Mouse (Mus musculus) midbrain, postnatal 0 days (tissue): ENCODE results near the gene Gatm. TPM values are rescaled to one million over a fixed set of nuclear protein-coding genes. Genes with fewer than 3 reads are reported as not detected.

Experiments
- ATAC-seq: fragments of 200-750 bp; cut with Nextera tagmentation; 2 replicates; pipeline ENCODE4 v1.8.0; 2017; ENCODE audit warnings: moderate number of reproducible peaks, mild to moderate bottlenecking, moderate TSS enrichment, moderate library complexity; ENCODE audit not compliant: low FRiP score
- DNase-seq: peaks from one replicate; pipeline ENCODE4 v3.0.0-alpha.2; 2015; ENCODE audit warnings: low spot score
- H3K27ac ChIP-seq: fragments of 300-500 bp; sonication (generic); 2 replicates; pipeline ENCODE4 v1.5.1; 2014; ENCODE audit warnings: low read depth, mild to moderate bottlenecking, low read length, mixed read lengths
- H3K27me3 ChIP-seq: fragments of 300-500 bp; sonication (generic); 2 replicates; pipeline ENCODE4 v1.6.1; 2014; ENCODE audit warnings: low read length, control low read depth, mixed read lengths; ENCODE audit not compliant: insufficient read depth
- H3K36me3 ChIP-seq: fragments of 300-500 bp; sonication (generic); 2 replicates; pipeline ENCODE4 v1.6.1; 2014; ENCODE audit warnings: low read length, control low read depth, mixed read lengths; ENCODE audit not compliant: insufficient read depth
- H3K4me1 ChIP-seq: fragments of 300-500 bp; sonication (generic); 2 replicates; pipeline ENCODE4 v1.6.1; 2014; ENCODE audit warnings: mild to moderate bottlenecking, control low read depth, antibody characterized with exemption, low read length, mixed read lengths; ENCODE audit not compliant: insufficient read depth
- H3K4me2 ChIP-seq: fragments of 300-500 bp; sonication (generic); 2 replicates; pipeline ENCODE4 v1.6.1; 2014; ENCODE audit warnings: low read depth, mild to moderate bottlenecking, low read length, mixed read lengths; ENCODE audit not compliant: poor library complexity, severe bottlenecking
- H3K4me3 ChIP-seq: fragments of 300-500 bp; sonication (generic); 2 replicates; pipeline ENCODE4 v1.5.1; 2014; ENCODE audit warnings: low read depth, mild to moderate bottlenecking, low read length, moderate library complexity
- H3K9ac ChIP-seq: fragments of 300-500 bp; sonication (generic); replicated peaks from 2 replicates; pipeline ENCODE4 v1.6.1; 2014; ENCODE audit warnings: mild to moderate bottlenecking, low read length, moderate library complexity, mixed read lengths; ENCODE audit not compliant: poor library complexity, severe bottlenecking
- H3K9me3 ChIP-seq: fragments of 300-500 bp; sonication (generic); 2 replicates; pipeline ENCODE4 v1.6.1; 2016; ENCODE audit warnings: low read length, control low read depth
- CTCF ChIP-seq: IDR thresholded peaks from 2 replicates; pipeline ENCODE4 v1.5.1; 2016; ENCODE audit warnings: antibody characterized with exemption, mild to moderate bottlenecking
- WGBS: fragments of 180-500 bp; shearing (Covaris S2); extraction: QIAGEN DNeasy Blood & Tissue Kit; methylation state at CpG from one replicate; pipeline ENCODE4 v1.1.7; 2014; 5-methylcytosine and 5-hydroxymethylcytosine counted together
- polyA plus RNA-seq: library from polyadenylated mRNA; unstranded; fragments of >200 nt; fragmentation: Nextera tagmentation; extraction: Ambion mirVana; gene quantifications from 2 replicates; pipeline ENCODE4 v1.2.1, GENCODE M21; 2015
- total RNA-seq: library from RNA; depleted of rRNA; stranded (reverse); fragments of >200 nt; gene quantifications from 2 replicates; pipeline ENCODE4 v1.2.3, GENCODE M21; 2014

Gene Gatm
- total and polyA plus RNA-seq, 2 experiments from 2014 or later: 44.9 to 68.4 TPM

DNA sequence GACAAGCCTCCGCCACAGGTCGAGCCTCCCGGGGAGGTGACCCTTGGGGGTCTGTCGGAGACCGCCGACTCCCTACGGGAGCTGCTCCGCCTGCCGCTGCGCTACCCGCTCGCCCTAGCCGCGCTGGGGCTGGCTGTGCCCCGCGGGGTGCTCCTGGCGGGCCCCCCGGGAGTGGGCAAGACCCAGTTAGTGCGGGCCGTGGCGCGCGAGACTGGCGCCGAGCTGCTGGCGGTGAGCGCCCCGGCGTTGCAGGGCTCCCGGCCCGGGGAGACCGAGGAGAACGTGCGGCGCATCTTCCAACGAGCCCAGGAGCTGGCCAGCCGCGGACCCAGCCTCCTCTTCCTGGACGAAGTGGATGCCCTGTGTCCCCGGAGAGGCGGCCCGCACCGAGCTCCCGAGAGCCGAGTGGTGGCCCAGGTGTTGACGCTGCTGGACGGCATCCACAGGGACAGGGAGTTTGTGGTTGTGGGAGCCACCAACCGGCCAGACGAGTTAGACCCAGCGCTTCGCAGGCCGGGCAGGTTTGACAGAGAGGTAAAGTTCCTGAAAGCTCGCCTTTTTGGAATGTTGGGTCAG, 20.2 kb upstream of the Gatm start:
- under 1% methylated on average over 51 of the region's 53 CpGs for WGBS
- H3K27ac ChIP-seq: peak overlapping the region; percentile 87
- H3K4me1 ChIP-seq: 0 out of 2 replicates have a peak, but pooled peaks cover 2% of the 10 kb centered on the region
- TF ChIP-seq CTCF: peak; percentile 32; the same call in 1 of the 2 replicates
- H3K9ac ChIP-seq: peak overlapping the region; percentile 89
- peak overlapping the region; percentile 98 for H3K4me2 ChIP-seq
- H3K4me3 ChIP-seq: peak overlapping the region; percentile 99
- no peaks in the 10 kb centered on the region for H3K9me3 ChIP-seq
- peaks cover 13% of the 10 kb centered on the region; the same call in 1 of the 2 replicates for H3K36me3 ChIP-seq
- ATAC-seq (peak; percentile 36), DNase-seq (peak; percentile 40)
- H3K27me3 ChIP-seq: no peaks in the 10 kb centered on the region

DNA sequence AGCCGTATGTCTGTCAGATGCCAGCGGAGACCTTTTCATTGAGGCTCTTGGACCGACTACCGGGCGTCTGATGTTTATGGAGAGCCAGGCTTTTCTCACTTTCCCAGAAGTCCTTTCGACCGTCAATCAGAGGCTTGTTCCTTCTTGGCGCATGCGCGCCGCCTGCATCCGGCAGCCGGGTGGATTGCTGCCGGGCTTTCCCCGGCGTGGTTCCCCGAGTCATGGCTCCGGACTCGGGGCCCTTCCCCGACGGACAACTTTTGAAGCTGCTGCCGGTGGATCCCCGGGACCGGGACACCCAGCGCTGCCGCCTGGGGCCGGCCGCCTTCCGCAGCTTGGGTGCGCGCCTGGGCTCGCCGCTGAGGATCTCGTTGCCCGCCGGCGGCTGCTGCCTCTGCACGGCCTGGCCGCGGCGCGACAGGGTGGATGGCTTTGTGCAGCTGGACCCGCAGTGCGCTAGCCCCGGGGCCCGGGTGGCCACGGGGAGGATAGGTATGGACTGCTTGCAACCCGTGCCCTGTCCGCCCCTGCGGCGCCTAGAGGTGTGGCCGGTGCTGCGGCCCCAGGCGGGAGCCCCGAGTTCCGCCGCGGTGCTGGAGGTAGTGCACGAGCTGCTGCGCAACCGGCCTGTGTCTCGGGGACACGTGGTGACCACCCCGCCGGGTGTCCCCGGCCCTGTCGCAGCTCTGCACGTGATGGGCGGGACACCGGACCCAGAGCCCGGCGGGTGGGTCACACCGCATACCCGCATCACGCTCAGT, 19.5 kb upstream of the Gatm start:
- Histone ChIP-seq H3K4me1 (0 out of 2 replicates have a peak, but pooled peaks cover 2% of the 10 kb centered on the region), H3K4me3 (peak overlapping the region; percentile 99), H3K4me2 (peak overlapping the region; percentile 98), H3K9me3 (no peaks in the 10 kb centered on the region), H3K9ac (peak overlapping the region; percentile 89), H3K27me3 (no peaks in the 10 kb centered on the region), H3K36me3 (peaks cover 13% of the 10 kb centered on the region; the same call in 1 of the 2 replicates), H3K27ac (peak overlapping the region; percentile 87)
- DNase-seq (peak; percentile 96), ATAC-seq (peak; percentile 85)
- TF ChIP-seq CTCF: no peak
- WGBS: under 1% methylated on average over 74 of the region's 75 CpGs

DNA sequence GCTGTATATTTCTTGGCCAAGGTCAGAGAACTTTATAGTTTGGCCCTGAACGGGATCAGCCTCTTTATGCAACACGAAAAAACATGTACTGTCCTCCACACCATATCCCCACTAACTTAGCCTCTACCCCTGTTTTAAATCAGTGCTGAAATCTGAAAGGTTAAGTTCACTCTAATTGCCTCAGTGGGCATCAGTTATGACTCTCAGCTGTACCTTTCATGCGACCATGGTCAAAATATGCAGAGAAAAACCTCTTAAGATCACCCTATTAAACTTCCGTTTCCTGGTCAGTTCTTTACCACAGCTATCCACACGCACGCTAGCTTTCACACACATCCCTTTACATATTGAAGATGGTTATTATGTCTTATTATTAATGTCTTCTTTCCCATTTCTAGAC, 18.8 kb upstream of the Gatm start:
- H3K27ac ChIP-seq: no peak overlapping the region
- peak overlapping the region; percentile 99 for H3K4me3 ChIP-seq
- 61% methylated on average over 6 of the region's 6 CpGs for WGBS
- TF ChIP-seq CTCF: no peak
- H3K36me3 ChIP-seq: peaks cover 13% of the 10 kb centered on the region; the same call in 1 of the 2 replicates
- H3K9me3 ChIP-seq: no peaks in the 10 kb centered on the region
- ATAC-seq: no peak
- H3K27me3 ChIP-seq: no peaks in the 10 kb centered on the region
- DNase-seq: no peak
- H3K4me2 ChIP-seq: peak overlapping the region; percentile 98
- 0 out of 2 replicates have a peak, but pooled peaks cover 2% of the 10 kb centered on the region for H3K4me1 ChIP-seq
- 0 out of 2 replicates have a peak overlapping the region, but pooled peaks have one; percentile 89 for H3K9ac ChIP-seq

DNA sequence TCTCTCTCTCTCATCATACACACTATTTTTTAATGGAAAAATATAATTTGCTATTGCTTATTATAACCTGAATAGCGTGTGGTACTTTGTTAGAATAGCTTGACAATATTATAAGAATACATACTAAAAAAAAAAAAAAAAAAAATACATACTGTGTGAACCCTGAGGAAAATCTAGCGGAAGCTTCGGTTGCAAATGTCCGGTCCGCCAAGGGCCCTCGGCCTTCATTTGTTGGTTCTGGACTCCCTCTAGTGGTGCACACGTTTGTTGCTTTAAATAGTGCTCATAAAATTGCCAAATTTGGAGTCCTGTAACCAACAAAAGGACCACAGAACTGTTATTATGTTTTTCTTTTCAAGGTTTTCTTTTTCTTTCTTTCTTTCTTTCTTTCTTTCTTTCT, 17.9 kb upstream of the Gatm start:
- H3K27me3 ChIP-seq: no peaks in the 10 kb centered on the region
- no peak overlapping the region for H3K27ac ChIP-seq
- no peaks in the 10 kb centered on the region for H3K9me3 ChIP-seq
- no peak overlapping the region for H3K4me2 ChIP-seq
- ATAC-seq (no peak), DNase-seq (peak; percentile 94)
- H3K4me1 ChIP-seq: 0 out of 2 replicates have a peak, but pooled peaks cover 2% of the 10 kb centered on the region
- no peak overlapping the region for H3K4me3 ChIP-seq
- WGBS: under 1% methylated on average over 7 of the region's 7 CpGs
- peaks cover 11% of the 10 kb centered on the region; the same call in 1 of the 2 replicates for H3K36me3 ChIP-seq
- peak; percentile 92 for TF ChIP-seq CTCF
- no peak overlapping the region for H3K9ac ChIP-seq

DNA sequence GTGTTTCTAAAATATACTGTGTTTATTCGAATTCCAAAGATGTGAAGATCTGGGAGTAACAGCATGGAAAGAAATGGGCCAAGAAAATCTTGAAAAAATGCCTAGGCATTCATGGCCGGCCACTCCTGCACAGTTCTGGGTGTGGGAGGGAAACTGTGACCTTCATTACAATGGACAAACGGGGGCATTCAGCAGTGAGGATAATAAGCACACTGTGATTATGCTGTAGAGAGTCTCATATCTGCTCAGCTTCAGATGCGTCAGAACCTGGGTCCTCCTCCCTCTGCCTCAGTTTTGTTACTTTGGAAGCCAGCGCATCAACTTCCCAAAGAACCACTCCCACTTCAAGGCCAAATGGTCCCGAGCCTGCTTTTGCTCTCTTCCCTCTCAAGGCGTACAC, 14.8 kb upstream of the Gatm start:
- no peak for ATAC-seq
- H3K9ac ChIP-seq: no peak overlapping the region
- no peaks in the 10 kb centered on the region for H3K27me3 ChIP-seq
- TF ChIP-seq CTCF: no peak
- no peaks in the 10 kb centered on the region for H3K36me3 ChIP-seq
- H3K4me3 ChIP-seq: no peak overlapping the region
- no peaks in the 10 kb centered on the region for H3K9me3 ChIP-seq
- H3K4me1 ChIP-seq: no peaks in the 10 kb centered on the region
- H3K27ac ChIP-seq: no peak overlapping the region
- DNase-seq: no peak
- H3K4me2 ChIP-seq: no peak overlapping the region
- WGBS: 71% methylated on average over 7 of the region's 7 CpGs
